Mouse (Mus musculus): Measurements from ENCODE around the gene Grm7. TPM values are rescaled to one million over a fixed set of nuclear protein-coding genes. Genes with fewer than 3 reads are reported as not detected.

Grm7 gene
- polyA plus RNA-seq, 1 experiment from 2014 or later: 3.2 TPM

DNA sequence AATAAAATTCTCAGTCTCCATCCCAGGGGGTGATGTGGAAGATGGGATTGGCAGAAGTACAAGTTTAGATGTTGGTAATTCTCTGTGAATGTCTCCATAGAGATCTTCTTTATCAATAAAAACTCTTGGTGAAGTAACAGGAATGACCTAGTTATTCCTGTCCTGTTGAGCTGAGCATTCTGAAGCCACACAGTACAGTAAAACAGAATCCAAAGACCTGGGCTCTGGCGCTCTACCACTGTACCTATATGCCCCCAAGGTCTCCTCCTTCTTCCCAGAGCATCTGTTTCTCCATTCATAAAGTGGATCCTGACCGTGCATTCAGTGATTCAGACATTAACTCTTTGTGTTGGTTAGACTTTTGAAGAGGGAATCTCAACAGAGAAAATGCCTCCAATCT, 735.3 kb downstream of the Grm7 start:
- no peaks in the 10 kb centered on the region for H3K9me3 ChIP-seq
- H3K4me1 ChIP-seq: no peaks in the 10 kb centered on the region
- WGBS: 87% methylated on average over 2 of the region's 2 CpGs
- ATAC-seq (ENCODE audit: low FRiP score): no peak
- no peaks in the 10 kb centered on the region for H3K36me3 ChIP-seq (replicated peaks)
- H3K4me3 ChIP-seq (replicated peaks): no peak overlapping the region
- H3K27ac ChIP-seq: no peak overlapping the region
- no peaks in the 10 kb centered on the region for H3K27me3 ChIP-seq
- H3K9ac ChIP-seq: no peak overlapping the region
- no peak overlapping the region for H3K4me2 ChIP-seq

GRCm38 (mm10) chr6:111408750-111409149, 763.4 kb downstream of the Grm7 start:
- WGBS: 82% methylated on average over 8 of the region's 8 CpGs
- H3K27me3 ChIP-seq: no peaks in the 10 kb centered on the region
- H3K4me2 ChIP-seq: no peak overlapping the region
- H3K9me3 ChIP-seq: no peaks in the 10 kb centered on the region
- H3K4me1 ChIP-seq: no peaks in the 10 kb centered on the region; the same call in 1 of the 2 replicates
- no peak overlapping the region for H3K9ac ChIP-seq
- H3K4me3 ChIP-seq (replicated peaks): no peak overlapping the region
- H3K36me3 ChIP-seq (replicated peaks): no peaks in the 10 kb centered on the region
- no peak for ATAC-seq (ENCODE audit: low FRiP score)
- no peak overlapping the region for H3K27ac ChIP-seq

DNA sequence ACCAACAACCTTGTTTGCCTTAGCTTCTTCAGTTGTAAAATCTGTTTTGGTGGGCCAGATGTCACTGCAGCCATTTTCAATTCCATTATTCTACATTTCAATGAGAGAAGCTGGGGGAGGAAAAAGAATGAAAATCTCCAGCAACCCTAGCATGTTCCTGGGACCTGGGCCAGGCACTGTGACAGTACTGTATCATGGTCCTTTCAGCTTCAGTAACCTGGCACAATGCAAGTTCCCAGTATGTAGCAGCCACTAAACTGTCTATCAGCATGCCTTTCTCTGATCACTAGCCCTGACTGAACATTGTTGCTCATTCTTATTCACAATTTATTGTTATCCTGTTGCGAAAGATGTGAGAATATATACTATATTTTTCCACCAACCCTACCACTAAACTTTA, 779.4 kb downstream of the Grm7 start:
- no peaks in the 10 kb centered on the region for H3K9me3 ChIP-seq
- no peaks in the 10 kb centered on the region for H3K27me3 ChIP-seq
- no peaks in the 10 kb centered on the region for H3K4me1 ChIP-seq
- H3K27ac ChIP-seq: no peak overlapping the region
- H3K9ac ChIP-seq: no peak overlapping the region
- 82% methylated on average over 1 of the region's 1 CpGs for WGBS
- no peak; the same call in 1 of the 2 replicates for ATAC-seq (ENCODE audit: low FRiP score)
- H3K4me3 ChIP-seq (replicated peaks): no peak overlapping the region
- H3K36me3 ChIP-seq (replicated peaks): no peaks in the 10 kb centered on the region
- H3K4me2 ChIP-seq: no peak overlapping the region

DNA sequence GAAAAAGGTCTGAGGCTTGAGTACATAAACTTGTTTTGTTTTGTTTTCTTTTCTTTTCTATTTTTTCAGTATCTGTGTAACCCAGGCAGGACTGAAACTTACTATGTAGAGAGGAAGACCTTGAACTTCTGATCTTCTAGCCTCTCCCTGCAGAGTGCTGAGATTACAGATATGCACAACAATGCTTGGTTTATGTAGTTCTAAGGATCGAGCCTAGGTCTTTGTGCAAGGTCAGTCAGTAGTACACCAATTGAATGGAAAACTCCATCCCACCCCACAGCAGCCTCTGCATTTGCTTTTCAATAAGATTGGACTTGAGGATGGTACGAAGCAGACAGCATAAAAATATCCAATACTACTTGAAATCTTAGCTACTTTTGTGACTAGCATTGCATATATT, 800.8 kb downstream of the Grm7 start:
- H3K27ac ChIP-seq: no peak overlapping the region
- H3K4me1 ChIP-seq: peaks cover 7% of the 10 kb centered on the region
- H3K9me3 ChIP-seq: no peaks in the 10 kb centered on the region
- H3K9ac ChIP-seq: no peak overlapping the region
- H3K4me3 ChIP-seq (replicated peaks): no peak overlapping the region
- ATAC-seq (ENCODE audit: low FRiP score): no peak
- H3K36me3 ChIP-seq (replicated peaks): no peaks in the 10 kb centered on the region
- H3K27me3 ChIP-seq: no peaks in the 10 kb centered on the region
- 82% methylated on average over 2 of the region's 2 CpGs for WGBS
- no peak overlapping the region for H3K4me2 ChIP-seq

DNA sequence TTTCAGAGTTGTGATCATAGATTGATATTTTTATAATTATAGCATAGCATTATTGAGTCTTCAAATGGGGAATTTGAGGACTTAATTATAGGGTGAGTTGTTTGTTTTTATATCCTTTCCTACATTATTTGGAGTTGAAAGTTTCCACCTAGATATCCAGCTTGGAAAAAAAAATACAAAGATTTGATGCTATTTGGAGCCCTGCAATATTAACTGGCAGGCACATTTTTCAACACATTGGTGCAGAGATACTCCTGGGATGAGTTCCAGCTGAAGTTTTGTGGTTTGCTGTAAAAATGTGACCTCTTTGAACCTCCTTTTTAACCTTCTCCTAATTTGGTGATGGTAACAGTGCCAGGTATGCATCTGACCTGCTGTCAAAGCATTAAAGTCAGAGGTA, 802.5 kb downstream of the Grm7 start:
- ATAC-seq (ENCODE audit: low FRiP score): no peak
- Histone ChIP-seq H3K4me3 (replicated peaks) (no peak overlapping the region), H3K27me3 (no peaks in the 10 kb centered on the region), H3K4me2 (no peak overlapping the region), H3K4me1 (peaks cover 7% of the 10 kb centered on the region), H3K27ac (no peak overlapping the region), H3K36me3 (replicated peaks) (no peaks in the 10 kb centered on the region), H3K9ac (no peak overlapping the region), H3K9me3 (no peaks in the 10 kb centered on the region)

DNA sequence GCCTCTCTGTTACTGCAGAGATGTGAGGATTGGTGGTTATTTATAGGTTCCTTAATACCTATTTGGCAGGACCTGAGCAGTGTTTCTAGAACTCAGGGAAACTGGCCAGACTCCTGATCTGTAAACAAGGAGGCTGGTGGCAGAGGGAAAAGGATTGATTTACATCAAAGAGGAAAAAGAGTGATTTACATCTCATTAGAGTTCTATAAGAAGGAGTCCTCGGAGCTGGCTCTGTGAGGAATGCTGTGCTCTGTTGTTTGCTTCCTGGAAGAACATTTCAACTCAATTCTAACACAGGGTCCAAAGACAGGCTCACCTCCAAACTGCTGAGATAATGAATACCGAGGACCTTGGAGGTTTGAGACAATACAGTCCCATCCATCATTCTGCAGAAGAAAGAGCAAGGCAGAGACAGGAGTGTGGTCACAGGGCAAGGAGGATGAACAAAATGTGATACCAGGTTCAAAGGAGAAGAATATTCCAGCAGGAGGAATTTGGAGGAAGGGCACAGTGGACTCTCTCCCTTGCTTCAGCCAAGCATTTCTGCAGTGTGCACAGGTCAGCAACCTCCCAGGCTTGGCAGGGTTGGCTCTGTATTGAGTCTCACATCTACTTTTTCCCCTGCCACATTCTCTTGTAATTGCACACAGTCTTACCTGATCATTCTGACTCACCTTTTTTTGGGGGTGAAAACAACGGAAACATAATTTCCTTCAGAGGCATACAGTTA, 803.8 kb downstream of the Grm7 start:
- Histone ChIP-seq H3K4me2 (no peak overlapping the region), H3K4me3 (replicated peaks) (no peak overlapping the region), H3K27me3 (no peaks in the 10 kb centered on the region), H3K36me3 (replicated peaks) (no peaks in the 10 kb centered on the region), H3K27ac (no peak overlapping the region), H3K4me1 (peaks cover 7% of the 10 kb centered on the region), H3K9me3 (no peaks in the 10 kb centered on the region), H3K9ac (no peak overlapping the region)
- ATAC-seq (ENCODE audit: low FRiP score): peak; percentile 59
- 30% methylated on average over 3 of the region's 3 CpGs for WGBS

- 37% methylated on average over 1 of the region's 1 CpGs for WGBS
- H3K4me3 ChIP-seq (replicated peaks): no peak overlapping the region
- H3K27ac ChIP-seq: no peak overlapping the region
- H3K36me3 ChIP-seq (replicated peaks): no peaks in the 10 kb centered on the region
- no peak overlapping the region for H3K4me2 ChIP-seq
- no peaks in the 10 kb centered on the region for H3K4me1 ChIP-seq
- H3K27me3 ChIP-seq: no peaks in the 10 kb centered on the region
- ATAC-seq (ENCODE audit: low FRiP score): no peak
- no peak overlapping the region for H3K9ac ChIP-seq
- H3K9me3 ChIP-seq: no peaks in the 10 kb centered on the region
Observed at GRCm38 (mm10) chr6:111481866-111482265, 836.5 kb downstream of the Grm7 start.

- Histone ChIP-seq H3K9ac (no peak overlapping the region), H3K4me2 (no peak overlapping the region)
- no peak for ATAC-seq (ENCODE audit: low FRiP score)
Observed at GRCm38 (mm10) chr6:111486081-111486480, 840.7 kb downstream of the Grm7 start.

DNA sequence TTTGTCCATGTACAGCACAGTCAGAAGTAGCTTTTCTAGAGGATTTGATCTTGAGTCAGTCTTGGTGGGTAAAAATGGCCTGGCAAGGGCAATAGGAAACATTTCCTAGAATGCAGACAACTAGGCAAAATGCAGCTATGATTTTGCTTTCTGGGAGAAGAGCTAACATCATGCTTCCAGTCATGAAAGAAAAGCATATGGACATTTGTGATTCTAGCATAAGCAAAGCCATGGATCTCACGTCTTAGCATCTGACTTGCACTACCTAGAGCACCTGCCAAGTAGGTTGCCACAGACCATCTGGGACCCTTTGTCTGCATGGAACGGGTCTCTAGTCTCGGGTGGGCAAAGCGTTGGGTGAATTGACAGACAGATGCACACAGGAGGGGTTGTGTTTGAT, 842.2 kb downstream of the Grm7 start:
- ATAC-seq (ENCODE audit: low FRiP score): no peak
- Histone ChIP-seq H3K4me3 (replicated peaks) (no peak overlapping the region), H3K27ac (no peak overlapping the region), H3K4me2 (no peak overlapping the region), H3K9ac (no peak overlapping the region), H3K4me1 (no peaks in the 10 kb centered on the region), H3K9me3 (no peaks in the 10 kb centered on the region), H3K27me3 (no peaks in the 10 kb centered on the region), H3K36me3 (replicated peaks) (no peaks in the 10 kb centered on the region)
- WGBS: 90% methylated on average over 4 of the region's 4 CpGs

More at GRCm38 (mm10) chr6:111486081-111486480, 840.7 kb downstream of the Grm7 start:
- Histone ChIP-seq H3K4me3 (replicated peaks) (no peak overlapping the region), H3K9me3 (no peaks in the 10 kb centered on the region), H3K27ac (no peak overlapping the region), H3K36me3 (replicated peaks) (no peaks in the 10 kb centered on the region), H3K27me3 (no peaks in the 10 kb centered on the region), H3K4me1 (no peaks in the 10 kb centered on the region)

DNA sequence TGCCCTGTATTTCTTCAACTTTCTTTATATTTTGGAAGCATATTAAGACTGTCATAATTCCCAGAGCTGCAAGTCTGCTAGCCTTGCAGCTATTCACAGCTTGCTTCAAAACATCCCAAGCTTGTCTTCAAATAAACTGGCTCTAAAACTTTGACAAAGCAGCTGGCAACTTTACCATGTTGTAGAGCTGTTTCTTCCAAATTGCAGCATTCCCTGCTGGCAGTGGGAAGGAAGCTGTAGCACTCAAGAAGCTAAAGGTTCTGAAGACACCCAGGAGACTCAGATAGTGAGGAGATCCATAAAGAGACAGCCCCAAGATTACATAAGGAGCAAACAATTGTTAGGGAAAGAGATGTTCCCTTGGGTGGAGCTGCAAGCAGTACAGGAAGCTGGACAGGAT, 846.8 kb downstream of the Grm7 start:
- no peak overlapping the region for H3K27ac ChIP-seq
- ATAC-seq (ENCODE audit: low FRiP score): no peak
- no peak overlapping the region for H3K4me3 ChIP-seq (replicated peaks)
- H3K9ac ChIP-seq: no peak overlapping the region
- H3K9me3 ChIP-seq: no peaks in the 10 kb centered on the region
- H3K4me1 ChIP-seq: no peaks in the 10 kb centered on the region
- H3K36me3 ChIP-seq (replicated peaks): no peaks in the 10 kb centered on the region
- no peak overlapping the region for H3K4me2 ChIP-seq
- no peaks in the 10 kb centered on the region for H3K27me3 ChIP-seq

DNA sequence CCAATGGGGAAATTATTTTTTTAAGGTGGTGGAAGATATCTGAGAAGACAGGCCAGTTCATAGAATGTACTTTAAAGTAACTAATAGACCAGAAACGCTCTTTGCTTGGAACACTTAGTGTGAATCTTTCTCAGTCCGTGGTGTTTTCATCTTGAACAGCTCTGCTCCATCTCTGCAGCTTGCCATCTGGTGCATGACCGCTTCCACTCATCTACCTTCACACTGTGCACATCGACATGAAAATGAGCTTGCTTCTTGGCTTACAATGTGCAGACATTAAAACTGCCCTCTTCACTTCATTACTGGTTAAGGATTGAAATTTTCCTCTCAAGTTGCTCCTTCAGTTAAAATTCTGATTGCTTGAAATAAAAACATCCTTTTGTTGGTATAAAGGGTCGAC, 854.2 kb downstream of the Grm7 start:
- 85% methylated on average over 5 of the region's 5 CpGs for WGBS
- H3K4me3 ChIP-seq (replicated peaks): no peak overlapping the region
- no peaks in the 10 kb centered on the region for H3K9me3 ChIP-seq
- no peak overlapping the region for H3K9ac ChIP-seq
- H3K4me1 ChIP-seq: no peaks in the 10 kb centered on the region
- no peaks in the 10 kb centered on the region for H3K36me3 ChIP-seq (replicated peaks)
- H3K4me2 ChIP-seq: no peak overlapping the region
- H3K27me3 ChIP-seq: no peaks in the 10 kb centered on the region
- no peak overlapping the region for H3K27ac ChIP-seq
- ATAC-seq (ENCODE audit: low FRiP score): no peak

- H3K9me3 ChIP-seq: no peaks in the 10 kb centered on the region
- peak; percentile 80; the same call in 1 of the 2 replicates for ATAC-seq (ENCODE audit: low FRiP score)
- no peaks in the 10 kb centered on the region for H3K27me3 ChIP-seq
- 29% methylated on average over 1 of the region's 1 CpGs for WGBS
- no peak overlapping the region for H3K9ac ChIP-seq
- no peak overlapping the region for H3K27ac ChIP-seq
- no peak overlapping the region for H3K4me2 ChIP-seq
- no peaks in the 10 kb centered on the region for H3K36me3 ChIP-seq (replicated peaks)
- peaks cover 13% of the 10 kb centered on the region for H3K4me1 ChIP-seq
- no peak overlapping the region for H3K4me3 ChIP-seq (replicated peaks)
Observed at GRCm38 (mm10) chr6:111510768-111511459, 865.5 kb downstream of the Grm7 start.

DNA sequence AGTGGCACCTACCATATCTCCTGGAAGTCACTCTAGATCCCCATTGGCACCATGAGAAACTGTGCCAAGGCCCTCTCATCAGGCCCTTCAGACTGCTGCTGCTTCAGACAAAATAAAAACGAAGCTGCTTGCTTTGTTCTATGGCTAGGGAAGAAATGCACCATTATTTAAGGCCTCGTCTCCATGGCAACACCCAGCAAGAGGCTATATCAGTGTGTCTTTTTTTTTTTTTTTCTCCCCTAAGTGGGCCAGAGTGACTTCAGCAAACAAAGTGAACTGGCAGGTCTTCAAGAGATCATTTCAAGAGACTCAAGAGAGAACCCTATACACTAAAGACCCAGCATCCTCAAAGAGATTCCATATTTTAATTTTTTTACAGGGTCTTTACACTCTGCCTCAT, 867.0 kb downstream of the Grm7 start:
- Histone ChIP-seq H3K36me3 (replicated peaks) (no peaks in the 10 kb centered on the region), H3K9me3 (no peaks in the 10 kb centered on the region), H3K4me1 (peaks cover 13% of the 10 kb centered on the region), H3K27me3 (no peaks in the 10 kb centered on the region), H3K4me3 (replicated peaks) (no peak overlapping the region), H3K4me2 (no peak overlapping the region), H3K27ac (no peak overlapping the region), H3K9ac (no peak overlapping the region)
- peak; percentile 37; the same call in 1 of the 2 replicates for ATAC-seq (ENCODE audit: low FRiP score)
- 26% methylated on average over 2 of the region's 2 CpGs for WGBS

All from forebrain, embryonic 12.5 days (tissue).